Mouse (Mus musculus) cortical plate, adult 2 months (tissue): ENCODE measurements around the gene Emp1.

ENCODE experiments used
- CTCF ChIP-seq: fragments of 200-500 bp; IDR thresholded peaks from 2 replicates; pipeline ENCODE4 v1.5.1; 2011; ENCODE audit warnings: mild to moderate bottlenecking, control low read depth, low read length; ENCODE audit not compliant: insufficient read depth; ENCODE audit errors: extremely low read depth
- POLR2A ChIP-seq: fragments of 200-500 bp; IDR thresholded peaks from 2 replicates; pipeline ENCODE4 v1.6.1; 2011; ENCODE audit warnings: mild to moderate bottlenecking, low read length, control low read depth; ENCODE audit not compliant: insufficient read depth; ENCODE audit errors: extremely low read depth

DNA sequence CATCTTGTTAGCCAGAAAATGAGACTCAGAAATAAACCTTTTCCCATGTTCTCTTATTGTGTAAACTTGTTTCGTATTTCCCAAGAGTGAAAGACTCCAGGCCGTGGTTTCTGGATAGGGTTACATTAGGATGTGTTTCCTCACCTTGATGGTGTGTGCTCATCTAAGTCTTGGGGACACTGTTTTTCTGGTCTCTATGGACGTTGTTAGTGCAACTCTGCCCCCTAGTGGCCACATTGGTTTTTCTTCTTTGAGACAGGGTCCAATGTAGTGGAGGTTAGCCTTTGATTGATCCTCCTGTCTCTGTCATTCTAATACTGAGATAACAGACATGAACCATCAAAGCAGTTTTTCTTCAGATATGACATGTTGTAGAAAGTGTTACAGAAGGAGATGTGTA is 38.0 kb downstream of the Emp1 start:
- TF ChIP-seq CTCF = peak; percentile 59
- TF ChIP-seq POLR2A = no peak
